Mouse (Mus musculus) CD4-positive, CD25-positive, alpha-beta regulatory T cell (primary cell): Measurements from ENCODE around the gene Cks1brt. TPM values are rescaled to one million over a fixed set of nuclear protein-coding genes. Genes with fewer than 3 reads are reported as not detected.

Experiments
- polyA plus RNA-seq: library from polyadenylated mRNA; unstranded; fragments of 100-300 nt; shearing (Covaris generic); gene quantifications from one replicate; pipeline ENCODE4 v1.2.1, GENCODE M21; 2017

Cks1brt gene
- 0.13 TPM for polyA plus RNA-seq

GRCm38 (mm10) chr8:85151624-85152023 is at the start of gene Cks1brt:
Gene Cks1brt (plus strand): TSS chr8:85151924.

GRCm38 (mm10) chr8:85122995-85123394 is 28.7 kb upstream of the Cks1brt start, which contains the start of gene Zfp791:
Gene Zfp791 (minus strand): TSS chr8:85123095.

Other genes starting within 250 kb of the Cks1brt start
- gene Klf1, start 250.0 kb upstream of the Cks1brt start, polyA plus RNA-seq: 0.16 TPM
- 14.6 TPM for gene Dnase2a, start 243.4 kb upstream of the Cks1brt start, polyA plus RNA-seq
- gene Mast1, start 214.6 kb upstream of the Cks1brt start, polyA plus RNA-seq: 1.2 TPM
- 0.19 TPM for gene Rtbdn, start 204.9 kb upstream of the Cks1brt start, polyA plus RNA-seq
- not detected for gene Gm49661, start 182.5 kb upstream of the Cks1brt start, polyA plus RNA-seq
- 181 TPM for gene Prdx2, start 182.3 kb upstream of the Cks1brt start, polyA plus RNA-seq
- 99.4 TPM for gene Rnaseh2a, start 182.2 kb upstream of the Cks1brt start, polyA plus RNA-seq
- gene Junb, start 173.2 kb upstream of the Cks1brt start, polyA plus RNA-seq: 673 TPM
- gene Hook2, start 161.3 kb upstream of the Cks1brt start, polyA plus RNA-seq: 10.7 TPM
- gene Best2, start 137.4 kb upstream of the Cks1brt start, polyA plus RNA-seq: not detected
- gene Asna1, start 126.6 kb upstream of the Cks1brt start, polyA plus RNA-seq: 52.2 TPM
- gene Trir, start 125.1 kb upstream of the Cks1brt start, polyA plus RNA-seq: 206 TPM
- gene Tnpo2, start 115.0 kb upstream of the Cks1brt start, polyA plus RNA-seq: 34.3 TPM
- gene Fbxw9, start 91.9 kb upstream of the Cks1brt start, polyA plus RNA-seq: 6.5 TPM
- 0.81 TPM for gene Gm5741, start 83.9 kb upstream of the Cks1brt start, polyA plus RNA-seq
- 92.5 TPM for gene Dhps, start 80.2 kb upstream of the Cks1brt start, polyA plus RNA-seq
- gene Wdr83os, start 71.2 kb upstream of the Cks1brt start, polyA plus RNA-seq: 173 TPM
- 42.2 TPM for gene Wdr83, start 70.6 kb upstream of the Cks1brt start, polyA plus RNA-seq
- 124 TPM for gene Man2b1, start 68.7 kb upstream of the Cks1brt start, polyA plus RNA-seq
- gene Zfp791, start 28.8 kb upstream of the Cks1brt start, polyA plus RNA-seq: not detected
- gene Olfr371, start 74.1 kb downstream of the Cks1brt start, polyA plus RNA-seq: not detected
- 24.0 TPM for gene Orc6, start 147.7 kb downstream of the Cks1brt start, polyA plus RNA-seq
- gene Vps35, start 147.9 kb downstream of the Cks1brt start, polyA plus RNA-seq: 101 TPM
- not detected for gene Mylk3, start 234.4 kb downstream of the Cks1brt start, polyA plus RNA-seq